ENCODE assay signal across 15 mouse cellular contexts in genomic region chr7:72474751-72475150, GRCm38 (mm10).
DNase-seq lines count a peak whose midpoint lies in the region; ATAC-seq and TF ChIP-seq lines count a peak whose summit lies in the region.
"Had no signal": no experiment of that assay in that cellular context is flagged by ENCODE, and none has a peak within 500 bp of the region (broad histone marks: within the 10 kb centered on the region; RNA-seq: fewer than 3 reads in every experiment).

No protein-coding gene starts in this region.

- no peak overlapping the region for H3K27ac ChIP-seq in forebrain, embryonic 14.5 days (ENCODE audit: low read depth, low read length)
- H3K27ac ChIP-seq in forebrain, embryonic 16.5 days (ENCODE audit: low read length) = no peak overlapping the region
- no peak overlapping the region for H3K27ac ChIP-seq in kidney, postnatal 0 days
- H3K27ac ChIP-seq in neural tube, embryonic 11.5 days (ENCODE audit: low read depth, low read length) = no peak overlapping the region
- H3K27ac ChIP-seq in neural tube, embryonic 15.5 days (replicated peaks) = no peak overlapping the region
- peak overlapping the region; percentile 33; the same call in 1 of the 2 replicates for H3K27ac ChIP-seq in limb, embryonic 15.5 days
- H3K27ac ChIP-seq: limb, embryonic 12.5 days had no signal

- ATAC-seq in forebrain, embryonic 14.5 days = no peak
- ATAC-seq in forebrain, embryonic 16.5 days = no peak; the same call in 1 of the 2 replicates
- ATAC-seq in kidney, postnatal 0 days (replicated peaks; ENCODE audit: low FRiP score, low read depth) = no peak
- ATAC-seq in neural tube, embryonic 11.5 days (ENCODE audit: insufficient read depth, low FRiP score, low TSS enrichment) = no peak
- ATAC-seq in neural tube, embryonic 15.5 days (ENCODE audit: low FRiP score) = no peak
- ATAC-seq in limb, embryonic 15.5 days (ENCODE audit: insufficient number of reproducible peaks, low FRiP score, low TSS enrichment, low read depth) = no peak
- ATAC-seq: intestine, postnatal 0 days had no signal

- TF ChIP-seq CTCF in kidney, postnatal 0 days (IDR thresholded peaks at IDR 0.05; ENCODE audit: low read depth) = no peak

- H3K4me1 ChIP-seq in forebrain, embryonic 14.5 days (ENCODE audit: control insufficient read depth, insufficient read depth, low read length) = no peaks in the 10 kb centered on the region
- no peaks in the 10 kb centered on the region for H3K4me1 ChIP-seq in forebrain, embryonic 16.5 days (replicated peaks; ENCODE audit: control insufficient read depth, insufficient read depth, low read length)
- no peaks in the 10 kb centered on the region for H3K4me1 ChIP-seq in kidney, postnatal 0 days (replicated peaks; ENCODE audit: insufficient read depth, low read length)
- no peaks in the 10 kb centered on the region for H3K4me1 ChIP-seq in neural tube, embryonic 11.5 days (ENCODE audit: control insufficient read depth, insufficient read depth, low read length)
- H3K4me1 ChIP-seq in neural tube, embryonic 15.5 days = no peaks in the 10 kb centered on the region
- H3K4me1 ChIP-seq in limb, embryonic 15.5 days = peaks cover 5% of the 10 kb centered on the region; the same call in 1 of the 2 replicates

- no peaks in the 10 kb centered on the region for H3K27me3 ChIP-seq in forebrain, embryonic 14.5 days (replicated peaks; ENCODE audit: control insufficient read depth, insufficient read depth, low read length)
- no peaks in the 10 kb centered on the region for H3K27me3 ChIP-seq in forebrain, embryonic 16.5 days (replicated peaks; ENCODE audit: control insufficient read depth, insufficient read depth, low read length)
- no peaks in the 10 kb centered on the region for H3K27me3 ChIP-seq in kidney, postnatal 0 days (ENCODE audit: insufficient read depth, low read length)
- H3K27me3 ChIP-seq in neural tube, embryonic 11.5 days (ENCODE audit: control insufficient read depth, insufficient read depth, low read length) = no peaks in the 10 kb centered on the region
- no peaks in the 10 kb centered on the region for H3K27me3 ChIP-seq in neural tube, embryonic 15.5 days (replicated peaks)
- no peaks in the 10 kb centered on the region for H3K27me3 ChIP-seq in limb, embryonic 15.5 days
- H3K27me3 ChIP-seq: limb, embryonic 12.5 days had no signal

- H3K36me3 ChIP-seq in forebrain, embryonic 14.5 days (ENCODE audit: control insufficient read depth, insufficient read depth, low read length) = no peaks in the 10 kb centered on the region
- no peaks in the 10 kb centered on the region for H3K36me3 ChIP-seq in forebrain, embryonic 16.5 days (ENCODE audit: control insufficient read depth, insufficient read depth)
- H3K36me3 ChIP-seq in kidney, postnatal 0 days (ENCODE audit: insufficient read depth, low read length) = no peaks in the 10 kb centered on the region
- no peaks in the 10 kb centered on the region for H3K36me3 ChIP-seq in neural tube, embryonic 11.5 days (ENCODE audit: control insufficient read depth, insufficient read depth, low read length)
- H3K36me3 ChIP-seq in neural tube, embryonic 15.5 days = no peaks in the 10 kb centered on the region
- H3K36me3 ChIP-seq in limb, embryonic 15.5 days = no peaks in the 10 kb centered on the region
- H3K36me3 ChIP-seq: G1E; limb, embryonic 12.5 days had no signal

- WGBS in forebrain, embryonic 14.5 days = 27% methylated on average over 4 of the region's 4 CpGs
- 24% methylated on average over 4 of the region's 4 CpGs for WGBS in forebrain, embryonic 16.5 days
- WGBS in kidney, postnatal 0 days = 38% methylated on average over 4 of the region's 4 CpGs
- 48% methylated on average over 4 of the region's 4 CpGs for WGBS in neural tube, embryonic 11.5 days
- 28% methylated on average over 4 of the region's 4 CpGs for WGBS in neural tube, embryonic 15.5 days
- WGBS in limb, embryonic 15.5 days = 18% methylated on average over 4 of the region's 4 CpGs

- DNase-seq in forebrain, embryonic 14.5 days (ENCODE audit: low spot score) = peak; percentile 64
- DNase-seq in kidney, postnatal 0 days (ENCODE audit: low spot score) = peak; percentile 68
- DNase-seq in kidney, adult 18-20 months = no peak
- peak; percentile 19 for DNase-seq in neural tube, embryonic 11.5 days (ENCODE audit: low spot score)
- no peak for DNase-seq in thymus, postnatal 10 days (ENCODE audit: low spot score in 2 of 2)
- DNase-seq: B cell, adult 2 months; layer of hippocampus, adult 9-11 months; thymus, postnatal 14 days had no signal

- no peak overlapping the region for H3K9ac ChIP-seq in forebrain, embryonic 14.5 days (ENCODE audit: low read length)
- H3K9ac ChIP-seq in forebrain, embryonic 16.5 days (replicated peaks; ENCODE audit: low read depth, low read length) = no peak overlapping the region
- H3K9ac ChIP-seq in kidney, postnatal 0 days (ENCODE audit: low read depth, low read length) = no peak overlapping the region
- H3K9ac ChIP-seq in neural tube, embryonic 11.5 days (ENCODE audit: low read length) = no peak overlapping the region
- no peak overlapping the region for H3K9ac ChIP-seq in neural tube, embryonic 15.5 days (replicated peaks)
- H3K9ac ChIP-seq in limb, embryonic 15.5 days = no peak overlapping the region
- H3K9ac ChIP-seq: limb, embryonic 12.5 days had no signal

- H3K4me2 ChIP-seq in forebrain, embryonic 14.5 days (ENCODE audit: low read length) = no peak overlapping the region
- no peak overlapping the region for H3K4me2 ChIP-seq in forebrain, embryonic 16.5 days (ENCODE audit: low read length)
- no peak overlapping the region for H3K4me2 ChIP-seq in kidney, postnatal 0 days (ENCODE audit: low read length)
- no peak overlapping the region for H3K4me2 ChIP-seq in neural tube, embryonic 11.5 days (ENCODE audit: low read depth)
- H3K4me2 ChIP-seq in neural tube, embryonic 15.5 days = no peak overlapping the region
- no peak overlapping the region for H3K4me2 ChIP-seq in limb, embryonic 15.5 days
- H3K4me2 ChIP-seq: limb, embryonic 12.5 days had no signal

- H3K9me3 ChIP-seq in forebrain, embryonic 14.5 days (replicated peaks; ENCODE audit: control insufficient read depth, low read length) = no peaks in the 10 kb centered on the region
- no peaks in the 10 kb centered on the region for H3K9me3 ChIP-seq in forebrain, embryonic 16.5 days (ENCODE audit: control insufficient read depth, low read length)
- no peaks in the 10 kb centered on the region for H3K9me3 ChIP-seq in kidney, postnatal 0 days (replicated peaks; ENCODE audit: low read length)
- no peaks in the 10 kb centered on the region for H3K9me3 ChIP-seq in neural tube, embryonic 11.5 days (ENCODE audit: control insufficient read depth, low read length)
- no peaks in the 10 kb centered on the region for H3K9me3 ChIP-seq in neural tube, embryonic 15.5 days (replicated peaks)
- H3K9me3 ChIP-seq in limb, embryonic 15.5 days = no peaks in the 10 kb centered on the region
- H3K9me3 ChIP-seq: limb, embryonic 12.5 days had no signal

- no peak overlapping the region for H3K4me3 ChIP-seq in forebrain, embryonic 14.5 days (ENCODE audit: low read depth, low read length)
- no peak overlapping the region for H3K4me3 ChIP-seq in forebrain, embryonic 16.5 days (replicated peaks; ENCODE audit: low read length)
- no peak overlapping the region for H3K4me3 ChIP-seq in kidney, postnatal 0 days (replicated peaks; ENCODE audit: low read depth, low read length)
- no peak overlapping the region for H3K4me3 ChIP-seq in neural tube, embryonic 11.5 days (ENCODE audit: low read depth, low read length)
- no peak overlapping the region for H3K4me3 ChIP-seq in neural tube, embryonic 15.5 days (replicated peaks)
- no peak overlapping the region for H3K4me3 ChIP-seq in limb, embryonic 15.5 days
- H3K4me3 ChIP-seq: erythroblast, embryonic 14.5 days; limb, embryonic 12.5 days had no signal

Comparison
In these comparisons a context has a peak if more than half of its experiments do, and no peak if none do; other contexts are left out.
1. DNase-seq: peak in forebrain, embryonic 14.5 days (single experiment), kidney, postnatal 0 days (single experiment) and neural tube, embryonic 11.5 days (single experiment); none in kidney, adult 18-20 months (single experiment) and thymus, postnatal 10 days (0 of 2).